Mouse (Mus musculus): ENCODE results near the gene Gm14085. TPM values are rescaled to one million over a fixed set of nuclear protein-coding genes. Genes with fewer than 3 reads are reported as not detected.
A peak's percentile ranks its signal among the peaks of the same experiment; 100 is the strongest.

Gm14085 gene
- polyA plus RNA-seq, 1 experiment from 2014 or later = not detected

- no peaks in the 10 kb centered on the region for H3K36me3 ChIP-seq (ENCODE audit: control insufficient read depth, insufficient read depth)
- WGBS = 82% methylated on average over 2 of the region's 2 CpGs
- no peaks in the 10 kb centered on the region for H3K27me3 ChIP-seq (replicated peaks; ENCODE audit: control insufficient read depth, insufficient read depth, low read length)
- ATAC-seq = 0 out of 2 replicates have a peak, but pooled peaks have one; percentile 19
- H3K27ac ChIP-seq (ENCODE audit: low read length) = no peak overlapping the region
- no peaks in the 10 kb centered on the region for H3K9me3 ChIP-seq (ENCODE audit: control insufficient read depth, low read length)
- H3K9ac ChIP-seq (replicated peaks; ENCODE audit: low read depth, low read length) = no peak overlapping the region
- no peak overlapping the region for H3K4me3 ChIP-seq (replicated peaks; ENCODE audit: low read length)
- no peak overlapping the region for H3K4me2 ChIP-seq (ENCODE audit: low read length)
- peaks cover 11% of the 10 kb centered on the region for H3K4me1 ChIP-seq (replicated peaks; ENCODE audit: control insufficient read depth, insufficient read depth, low read length)
Observed at GRCm38 (mm10) chr2:122533378-122533777, 48.6 kb downstream of the Gm14085 start.

GRCm38 (mm10) chr2:122534671-122535070 lies 49.9 kb downstream of the Gm14085 start:
- peaks cover 11% of the 10 kb centered on the region for H3K4me1 ChIP-seq (replicated peaks; ENCODE audit: control insufficient read depth, insufficient read depth, low read length)
- ATAC-seq = no peak
- H3K4me2 ChIP-seq (ENCODE audit: low read length) = no peak overlapping the region
- H3K36me3 ChIP-seq (ENCODE audit: control insufficient read depth, insufficient read depth) = no peaks in the 10 kb centered on the region
- no peak overlapping the region for H3K9ac ChIP-seq (replicated peaks; ENCODE audit: low read depth, low read length)
- no peak overlapping the region for H3K4me3 ChIP-seq (replicated peaks; ENCODE audit: low read length)
- no peak overlapping the region for H3K27ac ChIP-seq (ENCODE audit: low read length)
- no peaks in the 10 kb centered on the region for H3K9me3 ChIP-seq (ENCODE audit: control insufficient read depth, low read length)
- no peaks in the 10 kb centered on the region for H3K27me3 ChIP-seq (replicated peaks; ENCODE audit: control insufficient read depth, insufficient read depth, low read length)
- WGBS = 89% methylated on average over 2 of the region's 2 CpGs

DNA sequence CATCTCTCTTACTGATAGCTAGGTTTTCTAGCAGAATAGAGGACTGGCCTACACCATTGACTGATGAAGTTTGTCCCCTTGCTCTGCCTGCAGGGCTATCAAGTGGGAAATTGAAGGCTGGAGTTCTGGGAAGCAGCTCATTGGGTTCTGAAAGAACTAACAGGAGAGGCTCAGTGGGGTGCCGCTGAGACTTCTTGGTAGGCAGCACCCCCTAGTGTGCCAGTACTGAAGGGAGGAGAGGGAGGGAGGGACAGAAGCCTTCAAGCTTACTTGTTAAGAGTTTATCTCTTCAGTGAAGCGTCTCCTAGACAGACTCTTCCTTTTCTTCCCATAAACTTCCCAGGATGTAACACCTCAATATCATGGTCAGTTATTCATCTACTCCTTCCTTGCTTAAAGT lies 73.6 kb downstream of the Gm14085 start:
- H3K9me3 ChIP-seq (ENCODE audit: control insufficient read depth, low read length) = no peaks in the 10 kb centered on the region
- H3K9ac ChIP-seq (replicated peaks; ENCODE audit: low read depth, low read length) = no peak overlapping the region
- no peak for ATAC-seq
- no peak overlapping the region for H3K4me2 ChIP-seq (ENCODE audit: low read length)
- H3K36me3 ChIP-seq (ENCODE audit: control insufficient read depth, insufficient read depth) = no peaks in the 10 kb centered on the region
- WGBS = 28% methylated on average over 2 of the region's 2 CpGs
- no peak overlapping the region for H3K27ac ChIP-seq (ENCODE audit: low read length)
- H3K4me1 ChIP-seq (replicated peaks; ENCODE audit: control insufficient read depth, insufficient read depth, low read length) = no peaks in the 10 kb centered on the region
- no peaks in the 10 kb centered on the region for H3K27me3 ChIP-seq (replicated peaks; ENCODE audit: control insufficient read depth, insufficient read depth, low read length)
- no peak overlapping the region for H3K4me3 ChIP-seq (replicated peaks; ENCODE audit: low read length)

GRCm38 (mm10) chr2:122561221-122561620 lies 76.5 kb downstream of the Gm14085 start:
- WGBS = 94% methylated on average over 5 of the region's 5 CpGs
- Histone ChIP-seq H3K4me2 (ENCODE audit: low read length) (no peak overlapping the region), H3K4me3 (replicated peaks; ENCODE audit: low read length) (no peak overlapping the region), H3K27me3 (replicated peaks; ENCODE audit: control insufficient read depth, insufficient read depth, low read length) (no peaks in the 10 kb centered on the region), H3K9ac (replicated peaks; ENCODE audit: low read depth, low read length) (no peak overlapping the region), H3K4me1 (replicated peaks; ENCODE audit: control insufficient read depth, insufficient read depth, low read length) (no peaks in the 10 kb centered on the region), H3K36me3 (ENCODE audit: control insufficient read depth, insufficient read depth) (no peaks in the 10 kb centered on the region), H3K27ac (ENCODE audit: low read length) (no peak overlapping the region), H3K9me3 (ENCODE audit: control insufficient read depth, low read length) (no peaks in the 10 kb centered on the region)
- no peak for ATAC-seq

DNA sequence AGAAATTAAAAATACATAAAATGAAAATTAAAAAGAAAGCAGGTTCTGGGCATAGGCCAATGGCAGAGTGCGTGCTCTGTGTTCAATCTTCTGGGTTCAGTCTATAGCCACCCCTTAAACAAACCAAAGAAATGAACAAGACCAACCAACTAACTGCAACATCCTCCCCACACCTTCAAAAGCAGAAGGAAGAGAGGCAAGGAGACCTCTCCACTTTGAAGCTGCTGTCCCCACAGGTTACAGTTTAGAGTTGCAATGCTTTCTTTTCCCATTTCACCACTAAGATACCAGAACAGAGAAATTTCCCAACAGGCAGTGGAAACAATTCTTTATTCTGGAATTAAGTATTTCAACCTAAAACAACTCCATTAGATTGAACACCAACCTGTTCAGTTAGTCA lies 77.5 kb downstream of the Gm14085 start:
- no peak for ATAC-seq
- H3K9me3 ChIP-seq (ENCODE audit: control insufficient read depth, low read length) = no peaks in the 10 kb centered on the region
- no peak overlapping the region for H3K27ac ChIP-seq (ENCODE audit: low read length)
- H3K27me3 ChIP-seq (replicated peaks; ENCODE audit: control insufficient read depth, insufficient read depth, low read length) = no peaks in the 10 kb centered on the region
- H3K36me3 ChIP-seq (ENCODE audit: control insufficient read depth, insufficient read depth) = no peaks in the 10 kb centered on the region
- H3K9ac ChIP-seq (replicated peaks; ENCODE audit: low read depth, low read length) = no peak overlapping the region
- H3K4me1 ChIP-seq (replicated peaks; ENCODE audit: control insufficient read depth, insufficient read depth, low read length) = no peaks in the 10 kb centered on the region
- 96% methylated on average over 1 of the region's 1 CpGs for WGBS
- no peak overlapping the region for H3K4me3 ChIP-seq (replicated peaks; ENCODE audit: low read length)
- H3K4me2 ChIP-seq (ENCODE audit: low read length) = no peak overlapping the region

DNA sequence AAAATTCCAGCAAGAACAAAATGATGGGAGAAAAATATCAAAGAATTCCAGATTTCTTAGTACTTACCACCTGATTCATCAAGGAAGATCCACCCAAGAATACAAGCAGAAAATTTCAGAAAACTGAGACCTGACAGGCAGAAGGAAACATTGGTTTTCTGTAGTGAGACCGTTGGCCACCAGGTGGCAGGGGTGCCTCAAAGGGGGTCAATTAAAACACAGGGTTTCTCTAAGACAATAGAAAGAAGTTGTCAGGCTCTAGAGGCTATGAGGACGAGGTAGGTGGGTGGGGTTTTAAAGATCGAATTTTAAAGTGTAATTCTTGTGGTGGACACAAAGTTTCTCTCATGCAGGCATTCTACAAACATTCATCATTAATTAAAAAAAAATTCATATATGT lies 84.7 kb downstream of the Gm14085 start:
- Histone ChIP-seq H3K9ac (replicated peaks; ENCODE audit: low read depth, low read length) (no peak overlapping the region), H3K4me3 (replicated peaks; ENCODE audit: low read length) (no peak overlapping the region), H3K27me3 (replicated peaks; ENCODE audit: control insufficient read depth, insufficient read depth, low read length) (no peaks in the 10 kb centered on the region), H3K36me3 (ENCODE audit: control insufficient read depth, insufficient read depth) (no peaks in the 10 kb centered on the region), H3K9me3 (ENCODE audit: control insufficient read depth, low read length) (no peaks in the 10 kb centered on the region), H3K4me2 (ENCODE audit: low read length) (no peak overlapping the region), H3K4me1 (replicated peaks; ENCODE audit: control insufficient read depth, insufficient read depth, low read length) (no peaks in the 10 kb centered on the region), H3K27ac (ENCODE audit: low read length) (no peak overlapping the region)
- ATAC-seq = peak; percentile 57; the same call in 1 of the 2 replicates
- WGBS = 10% methylated on average over 3 of the region's 3 CpGs

GRCm38 (mm10) chr2:122570430-122570829 lies 85.7 kb downstream of the Gm14085 start:
- Histone ChIP-seq H3K27ac (ENCODE audit: low read length) (no peak overlapping the region), H3K4me2 (ENCODE audit: low read length) (no peak overlapping the region), H3K4me1 (replicated peaks; ENCODE audit: control insufficient read depth, insufficient read depth, low read length) (no peaks in the 10 kb centered on the region), H3K36me3 (ENCODE audit: control insufficient read depth, insufficient read depth) (no peaks in the 10 kb centered on the region), H3K27me3 (replicated peaks; ENCODE audit: control insufficient read depth, insufficient read depth, low read length) (no peaks in the 10 kb centered on the region), H3K9me3 (ENCODE audit: control insufficient read depth, low read length) (no peaks in the 10 kb centered on the region), H3K4me3 (replicated peaks; ENCODE audit: low read length) (no peak overlapping the region), H3K9ac (replicated peaks; ENCODE audit: low read depth, low read length) (no peak overlapping the region)
- no peak for ATAC-seq
- whole genome bisulfite sequencing = 80% methylated on average over 4 of the region's 4 CpGs

GRCm38 (mm10) chr2:122571326-122571725 lies 86.6 kb downstream of the Gm14085 start:
- Histone ChIP-seq H3K27ac (ENCODE audit: low read length) (no peak overlapping the region), H3K9me3 (ENCODE audit: control insufficient read depth, low read length) (no peaks in the 10 kb centered on the region), H3K4me1 (replicated peaks; ENCODE audit: control insufficient read depth, insufficient read depth, low read length) (no peaks in the 10 kb centered on the region), H3K9ac (replicated peaks; ENCODE audit: low read depth, low read length) (no peak overlapping the region), H3K4me3 (replicated peaks; ENCODE audit: low read length) (no peak overlapping the region), H3K27me3 (replicated peaks; ENCODE audit: control insufficient read depth, insufficient read depth, low read length) (no peaks in the 10 kb centered on the region), H3K36me3 (ENCODE audit: control insufficient read depth, insufficient read depth) (no peaks in the 10 kb centered on the region), H3K4me2 (ENCODE audit: low read length) (no peak overlapping the region)
- ATAC-seq = no peak
- WGBS = 80% methylated on average over 4 of the region's 4 CpGs

GRCm38 (mm10) chr2:122572438-122572837 lies 87.7 kb downstream of the Gm14085 start:
- no peak overlapping the region for H3K9ac ChIP-seq (replicated peaks; ENCODE audit: low read depth, low read length)
- no peaks in the 10 kb centered on the region for H3K4me1 ChIP-seq (replicated peaks; ENCODE audit: control insufficient read depth, insufficient read depth, low read length)
- no peak overlapping the region for H3K27ac ChIP-seq (ENCODE audit: low read length)
- no peaks in the 10 kb centered on the region for H3K36me3 ChIP-seq (ENCODE audit: control insufficient read depth, insufficient read depth)
- no peaks in the 10 kb centered on the region for H3K27me3 ChIP-seq (replicated peaks; ENCODE audit: control insufficient read depth, insufficient read depth, low read length)
- no peak overlapping the region for H3K4me3 ChIP-seq (replicated peaks; ENCODE audit: low read length)
- no peak overlapping the region for H3K4me2 ChIP-seq (ENCODE audit: low read length)
- H3K9me3 ChIP-seq (ENCODE audit: control insufficient read depth, low read length) = no peaks in the 10 kb centered on the region
- ATAC-seq = no peak
- 76% methylated on average over 1 of the region's 1 CpGs for WGBS

DNA sequence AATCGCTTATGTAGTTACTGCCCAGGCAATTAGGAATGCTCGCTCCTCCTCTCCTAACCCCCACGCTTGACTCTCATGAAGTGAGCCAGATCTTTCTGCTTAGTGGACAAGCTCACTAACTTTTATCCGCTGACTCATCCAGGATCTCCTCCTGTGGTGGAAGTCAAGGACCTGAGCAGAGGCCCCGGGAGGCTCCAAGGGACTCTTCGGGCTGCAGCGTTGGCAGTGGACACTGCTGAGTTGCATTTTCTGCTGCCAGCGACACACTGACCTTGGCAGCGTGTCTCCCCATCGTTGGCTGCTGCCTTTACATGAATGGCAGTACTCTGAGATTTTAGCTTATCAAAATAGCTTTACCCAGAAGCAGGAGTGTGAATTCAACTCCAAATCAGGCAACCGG lies 90.7 kb downstream of the Gm14085 start:
- Histone ChIP-seq H3K9ac (replicated peaks; ENCODE audit: low read depth, low read length) (no peak overlapping the region), H3K9me3 (ENCODE audit: control insufficient read depth, low read length) (no peaks in the 10 kb centered on the region), H3K4me1 (replicated peaks; ENCODE audit: control insufficient read depth, insufficient read depth, low read length) (no peaks in the 10 kb centered on the region), H3K27ac (ENCODE audit: low read length) (no peak overlapping the region), H3K4me2 (ENCODE audit: low read length) (no peak overlapping the region), H3K36me3 (ENCODE audit: control insufficient read depth, insufficient read depth) (no peaks in the 10 kb centered on the region), H3K4me3 (replicated peaks; ENCODE audit: low read length) (no peak overlapping the region), H3K27me3 (replicated peaks; ENCODE audit: control insufficient read depth, insufficient read depth, low read length) (no peaks in the 10 kb centered on the region)
- no peak for ATAC-seq
- 78% methylated on average over 11 of the region's 11 CpGs for WGBS
